Mouse (Mus musculus): ENCODE results near the gene Brms1l.

DNA sequence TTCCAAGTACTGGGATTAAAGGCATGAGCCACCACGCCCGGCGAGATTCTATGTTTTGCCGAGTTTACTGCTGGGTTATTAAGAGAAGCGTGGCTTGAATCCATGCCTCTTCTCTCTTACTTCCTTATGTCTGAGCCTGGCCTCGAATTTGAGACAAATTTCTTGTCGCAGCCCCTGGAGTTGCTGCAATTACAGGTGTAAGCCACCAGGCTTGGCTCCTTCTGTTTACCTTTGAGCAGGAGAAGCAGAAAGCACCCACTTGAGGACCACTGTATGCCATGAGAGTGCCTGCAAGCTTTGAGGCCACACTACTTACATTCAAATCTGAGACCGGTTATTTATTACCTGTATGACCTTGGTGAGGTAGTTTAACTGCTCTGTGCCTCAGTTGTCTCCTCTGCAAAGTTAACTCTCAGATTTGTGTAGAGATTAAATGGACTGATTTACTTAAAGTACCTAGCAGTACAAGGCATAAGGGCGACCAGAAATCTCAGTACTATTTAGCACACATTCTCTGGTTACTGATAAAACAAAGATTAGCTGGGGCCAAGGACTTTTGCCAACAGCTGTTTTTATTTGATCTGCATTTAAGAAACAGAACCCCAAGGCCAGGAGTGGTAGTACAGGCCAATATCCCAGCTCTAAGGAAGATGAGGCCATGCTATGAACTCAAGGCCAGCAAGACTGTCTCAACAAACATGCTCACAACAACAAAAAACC is 2.1 kb upstream of the Brms1l start:
- TF ChIP-seq GATA1 (IDR thresholded peaks at IDR 0.05; ENCODE audit: borderline replicate concordance, low read length) (no peak), FLI1 (IDR thresholded peaks at IDR 0.05; ENCODE audit: low read length) (no peak)

Measured in megakaryocyte, embryonic 14.5 days (primary cell).